Mouse (Mus musculus): Measurements from ENCODE around the gene Satb2. TPM values are rescaled to one million over a fixed set of nuclear protein-coding genes. Genes with fewer than 3 reads are reported as not detected.

Gene Satb2
- polyA plus RNA-seq (2015; fragmentation: Nextera tagmentation; extraction: Ambion mirVana) = 1.1 and 2.0 TPM in 2 replicates

DNA sequence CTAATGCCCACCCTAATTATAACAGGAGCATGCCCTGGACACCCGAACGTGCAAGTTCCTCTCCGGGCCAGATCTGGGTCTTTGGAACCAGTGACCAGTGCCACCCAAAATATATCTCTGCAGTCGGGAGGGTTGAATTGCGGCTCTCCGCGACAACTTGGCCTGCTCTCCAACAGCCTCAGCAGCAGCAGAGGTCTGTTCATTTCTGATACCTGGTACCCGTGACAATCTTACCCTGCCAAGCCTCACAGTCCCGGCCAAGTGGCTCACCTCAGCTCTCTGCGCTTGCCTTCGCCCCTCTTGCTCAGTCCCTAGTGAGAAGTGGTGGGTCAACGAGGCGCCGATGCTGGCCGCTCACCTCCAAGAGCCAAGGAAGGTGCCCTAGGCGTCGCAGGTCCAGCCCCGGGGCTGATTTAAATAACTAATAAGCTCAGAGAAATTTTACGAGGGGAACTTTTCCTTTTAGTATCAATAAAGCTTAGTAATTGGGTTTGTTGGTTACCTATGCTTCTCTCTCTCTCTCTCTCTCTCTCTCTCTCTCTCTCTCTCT, at the start of gene Satb2:
TSS of gene Satb2 (minus strand) at position 500 of the 550 bp plus-strand sequence.
- peak within 1 kb of the TSS; percentile 58 for H3K4me2 ChIP-seq (ENCODE audit: low read length)
- H3K27ac ChIP-seq (ENCODE audit: low read depth, low read length) = no peak within 1 kb of the TSS
- H3K9me3 ChIP-seq (ENCODE audit: control insufficient read depth, low read length) = no peaks in the 10 kb centered on the region
- peaks cover 13% of the 10 kb centered on the region for H3K4me1 ChIP-seq (ENCODE audit: control insufficient read depth, insufficient read depth, low read depth, low read length)
- WGBS = under 1% methylated on average over 19 of the region's 19 CpGs
- no peak for ATAC-seq
- H3K4me3 ChIP-seq (ENCODE audit: low read length) = peak within 1 kb of the TSS; percentile 32
- H3K36me3 ChIP-seq (ENCODE audit: control insufficient read depth, insufficient read depth, low read length) = no peaks in the 10 kb centered on the region
- H3K9ac ChIP-seq (ENCODE audit: low read depth, low read length) = no peak within 1 kb of the TSS
- H3K27me3 ChIP-seq (replicated peaks; ENCODE audit: control insufficient read depth, insufficient read depth, low read length) = peaks cover 57% of the 10 kb centered on the region

- Histone ChIP-seq H3K36me3 (ENCODE audit: control insufficient read depth, insufficient read depth, low read length) (no peaks in the 10 kb centered on the region), H3K9me3 (ENCODE audit: control insufficient read depth, low read length) (no peaks in the 10 kb centered on the region), H3K27ac (ENCODE audit: low read depth, low read length) (no peak overlapping the region), H3K27me3 (replicated peaks; ENCODE audit: control insufficient read depth, insufficient read depth, low read length) (no peaks in the 10 kb centered on the region), H3K4me1 (ENCODE audit: control insufficient read depth, insufficient read depth, low read depth, low read length) (no peaks in the 10 kb centered on the region), H3K9ac (ENCODE audit: low read depth, low read length) (no peak overlapping the region), H3K4me3 (ENCODE audit: low read length) (no peak overlapping the region), H3K4me2 (ENCODE audit: low read length) (no peak overlapping the region)
- ATAC-seq = no peak
Observed at GRCm38 (mm10) chr1:57018941-57019340, 40.5 kb upstream of the Satb2 start.

DNA sequence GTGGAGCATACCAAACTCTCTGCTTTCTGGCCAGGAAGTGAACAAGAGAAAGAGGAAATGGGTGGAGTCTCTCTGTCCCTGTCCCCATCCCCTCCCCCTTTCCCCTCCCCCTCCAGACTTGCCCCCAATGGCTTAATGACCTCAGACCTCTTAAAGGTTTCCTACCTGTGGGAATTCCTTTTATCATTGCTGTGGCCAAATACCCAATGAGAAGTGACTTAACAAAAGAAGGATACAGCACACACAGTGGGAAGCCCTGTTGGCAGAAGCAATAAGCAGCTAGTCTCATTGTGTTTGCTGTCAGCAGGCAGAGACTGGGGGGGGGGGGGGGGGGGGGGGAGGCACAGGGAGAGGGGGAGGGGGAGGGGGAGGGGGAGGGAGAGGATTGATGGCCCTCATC, 35.4 kb upstream of the Satb2 start:
- no peaks in the 10 kb centered on the region for H3K36me3 ChIP-seq (ENCODE audit: control insufficient read depth, insufficient read depth, low read length)
- H3K9me3 ChIP-seq (ENCODE audit: control insufficient read depth, low read length) = no peaks in the 10 kb centered on the region
- no peak overlapping the region for H3K27ac ChIP-seq (ENCODE audit: low read depth, low read length)
- no peak for ATAC-seq
- H3K4me3 ChIP-seq (ENCODE audit: low read length) = no peak overlapping the region
- no peaks in the 10 kb centered on the region for H3K27me3 ChIP-seq (replicated peaks; ENCODE audit: control insufficient read depth, insufficient read depth, low read length)
- no peaks in the 10 kb centered on the region for H3K4me1 ChIP-seq (ENCODE audit: control insufficient read depth, insufficient read depth, low read depth, low read length)
- H3K9ac ChIP-seq (ENCODE audit: low read depth, low read length) = no peak overlapping the region
- no peak overlapping the region for H3K4me2 ChIP-seq (ENCODE audit: low read length)

- no peaks in the 10 kb centered on the region for H3K36me3 ChIP-seq (ENCODE audit: control insufficient read depth, insufficient read depth, low read length)
- no peak overlapping the region for H3K27ac ChIP-seq (ENCODE audit: low read depth, low read length)
- H3K9me3 ChIP-seq (ENCODE audit: control insufficient read depth, low read length) = no peaks in the 10 kb centered on the region
- no peak overlapping the region for H3K4me2 ChIP-seq (ENCODE audit: low read length)
- no peaks in the 10 kb centered on the region for H3K4me1 ChIP-seq (ENCODE audit: control insufficient read depth, insufficient read depth, low read depth, low read length)
- ATAC-seq = no peak
- no peak overlapping the region for H3K9ac ChIP-seq (ENCODE audit: low read depth, low read length)
- H3K4me3 ChIP-seq (ENCODE audit: low read length) = no peak overlapping the region
- 65% methylated on average over 4 of the region's 4 CpGs for WGBS
- no peaks in the 10 kb centered on the region for H3K27me3 ChIP-seq (replicated peaks; ENCODE audit: control insufficient read depth, insufficient read depth, low read length)
Observed at GRCm38 (mm10) chr1:57009171-57009570, 30.7 kb upstream of the Satb2 start.

GRCm38 (mm10) chr1:56995041-56995440, 16.6 kb upstream of the Satb2 start:
- no peaks in the 10 kb centered on the region for H3K4me1 ChIP-seq (ENCODE audit: control insufficient read depth, insufficient read depth, low read depth, low read length)
- no peaks in the 10 kb centered on the region for H3K9me3 ChIP-seq (ENCODE audit: control insufficient read depth, low read length)
- H3K9ac ChIP-seq (ENCODE audit: low read depth, low read length) = no peak overlapping the region
- no peaks in the 10 kb centered on the region for H3K36me3 ChIP-seq (ENCODE audit: control insufficient read depth, insufficient read depth, low read length)
- WGBS = 79% methylated on average over 2 of the region's 2 CpGs
- H3K27ac ChIP-seq (ENCODE audit: low read depth, low read length) = no peak overlapping the region
- H3K4me2 ChIP-seq (ENCODE audit: low read length) = no peak overlapping the region
- H3K4me3 ChIP-seq (ENCODE audit: low read length) = no peak overlapping the region
- H3K27me3 ChIP-seq (replicated peaks; ENCODE audit: control insufficient read depth, insufficient read depth, low read length) = no peaks in the 10 kb centered on the region
- no peak for ATAC-seq

DNA sequence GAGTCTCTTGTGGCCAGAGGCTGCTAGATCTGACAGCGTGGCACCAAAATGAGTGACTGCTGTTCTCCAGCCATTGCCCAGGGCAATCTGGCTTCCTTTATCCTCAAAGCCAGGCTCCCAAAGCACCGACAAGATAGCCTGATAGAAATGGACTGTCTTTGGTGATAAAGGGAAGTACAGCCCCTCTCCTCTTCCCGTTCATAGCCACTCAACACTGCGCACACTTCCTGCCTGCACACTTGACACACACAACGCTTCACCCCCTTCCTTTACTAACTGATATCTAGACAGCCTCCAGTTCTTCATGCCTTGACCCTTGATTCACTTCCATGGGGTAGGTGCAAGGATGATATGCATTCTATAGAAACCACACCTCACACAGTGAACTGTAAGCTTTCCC, 13.9 kb upstream of the Satb2 start:
- Histone ChIP-seq H3K27me3 (replicated peaks; ENCODE audit: control insufficient read depth, insufficient read depth, low read length) (0 out of 2 replicates have a peak, but pooled peaks cover 2% of the 10 kb centered on the region), H3K4me1 (ENCODE audit: control insufficient read depth, insufficient read depth, low read depth, low read length) (no peaks in the 10 kb centered on the region), H3K4me2 (ENCODE audit: low read length) (no peak overlapping the region), H3K36me3 (ENCODE audit: control insufficient read depth, insufficient read depth, low read length) (no peaks in the 10 kb centered on the region), H3K9ac (ENCODE audit: low read depth, low read length) (no peak overlapping the region), H3K9me3 (ENCODE audit: control insufficient read depth, low read length) (no peaks in the 10 kb centered on the region), H3K4me3 (ENCODE audit: low read length) (no peak overlapping the region), H3K27ac (ENCODE audit: low read depth, low read length) (no peak overlapping the region)
- ATAC-seq = no peak
- 71% methylated on average over 5 of the region's 5 CpGs for WGBS

DNA sequence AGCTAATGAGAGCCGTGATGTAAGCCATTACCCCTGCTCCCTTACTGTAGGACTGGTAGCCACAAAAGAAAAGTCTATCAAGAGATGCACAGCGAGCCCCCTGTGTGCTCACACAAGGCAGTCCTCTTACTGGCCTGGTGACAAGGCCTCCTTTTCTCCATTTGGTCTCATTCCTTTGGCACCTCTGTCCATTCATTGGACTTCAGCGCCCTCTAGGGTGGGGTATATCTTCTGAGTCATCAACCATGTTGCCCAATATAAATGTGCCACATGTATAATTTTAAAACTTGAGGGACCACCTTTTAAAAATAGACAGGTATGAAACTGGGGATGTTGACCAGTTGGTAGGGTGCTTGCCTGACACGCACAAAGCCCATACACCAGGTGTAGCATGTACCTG, 13.2 kb upstream of the Satb2 start:
- Histone ChIP-seq H3K4me1 (ENCODE audit: control insufficient read depth, insufficient read depth, low read depth, low read length) (no peaks in the 10 kb centered on the region), H3K9ac (ENCODE audit: low read depth, low read length) (no peak overlapping the region), H3K4me2 (ENCODE audit: low read length) (no peak overlapping the region), H3K9me3 (ENCODE audit: control insufficient read depth, low read length) (no peaks in the 10 kb centered on the region), H3K4me3 (ENCODE audit: low read length) (no peak overlapping the region), H3K27ac (ENCODE audit: low read depth, low read length) (no peak overlapping the region), H3K27me3 (replicated peaks; ENCODE audit: control insufficient read depth, insufficient read depth, low read length) (peaks cover 6% of the 10 kb centered on the region), H3K36me3 (ENCODE audit: control insufficient read depth, insufficient read depth, low read length) (no peaks in the 10 kb centered on the region)
- no peak for ATAC-seq
- WGBS = 60% methylated on average over 4 of the region's 4 CpGs

DNA sequence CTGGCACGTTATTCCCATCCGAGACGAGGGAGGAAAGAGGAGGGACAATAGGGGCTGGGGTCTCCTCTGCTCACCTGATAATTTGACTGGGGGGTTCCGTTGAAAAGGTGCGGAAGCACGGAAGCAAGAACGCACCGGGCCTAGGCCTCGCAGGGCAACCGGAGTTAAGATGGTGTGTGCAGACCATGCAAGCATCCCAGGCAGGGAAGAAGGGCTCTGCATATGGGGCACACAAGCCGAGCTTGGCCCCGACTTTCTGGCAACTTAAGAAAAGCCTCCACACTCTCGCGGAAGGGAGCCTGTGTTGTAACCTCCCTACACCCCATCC, 6.0 kb upstream of the Satb2 start:
- 0 out of 2 replicates have a peak, but pooled peaks have one; percentile 17 for ATAC-seq
- H3K4me3 ChIP-seq (ENCODE audit: low read length) = peak overlapping the region; percentile 19
- 8% methylated on average over 14 of the region's 14 CpGs for WGBS

DNA sequence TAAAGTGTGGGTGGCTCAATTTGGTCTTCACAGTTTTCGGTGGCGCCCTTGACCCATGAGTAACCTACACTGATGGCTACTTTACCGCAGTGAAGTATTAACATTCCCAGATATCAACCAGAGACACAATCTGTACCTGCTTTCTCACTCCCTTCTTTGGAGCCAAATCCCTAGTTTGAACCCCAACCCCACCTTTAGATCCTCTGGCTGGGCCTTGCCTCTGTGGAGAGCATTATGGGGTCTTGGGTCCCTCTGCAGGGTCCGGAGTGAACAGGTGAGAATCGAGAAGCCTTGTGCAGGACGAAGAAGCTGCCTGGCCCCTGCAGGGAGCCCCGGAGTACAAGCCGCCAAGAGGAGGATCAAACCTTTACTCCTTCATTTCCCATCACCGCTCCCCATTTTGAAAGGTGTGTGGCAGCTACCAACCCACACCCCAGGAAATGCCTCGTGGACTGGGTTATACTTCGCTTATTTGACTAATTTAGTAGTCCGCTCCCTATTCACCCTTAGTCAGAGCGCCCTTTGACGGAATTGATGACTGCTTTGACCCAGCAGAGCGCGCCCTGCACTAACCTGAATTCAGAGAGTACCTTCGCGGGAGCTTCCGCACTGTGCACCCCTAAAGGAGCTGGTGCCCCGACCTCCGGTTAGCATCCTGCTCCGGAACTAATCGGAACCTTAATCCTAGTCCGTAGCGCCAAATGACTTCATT, 5.5 kb upstream of the Satb2 start:
- no peaks in the 10 kb centered on the region for H3K36me3 ChIP-seq (ENCODE audit: control insufficient read depth, insufficient read depth, low read length)
- WGBS = 2% methylated on average over 25 of the region's 25 CpGs
- no peaks in the 10 kb centered on the region for H3K9me3 ChIP-seq (ENCODE audit: control insufficient read depth, low read length)
- H3K9ac ChIP-seq (ENCODE audit: low read depth, low read length) = no peak overlapping the region
- peak overlapping the region; percentile 19 for H3K4me3 ChIP-seq (ENCODE audit: low read length)
- ATAC-seq = 0 out of 2 replicates have a peak, but pooled peaks have one; percentile 40
- H3K27me3 ChIP-seq (replicated peaks; ENCODE audit: control insufficient read depth, insufficient read depth, low read length) = peaks cover 61% of the 10 kb centered on the region
- peak overlapping the region; percentile 26 for H3K4me2 ChIP-seq (ENCODE audit: low read length)
- H3K4me1 ChIP-seq (ENCODE audit: control insufficient read depth, insufficient read depth, low read depth, low read length) = peaks cover 6% of the 10 kb centered on the region
- no peak overlapping the region for H3K27ac ChIP-seq (ENCODE audit: low read depth, low read length)

More for the DNA sequence above, 6.0 kb upstream of the Satb2 start:
- Histone ChIP-seq H3K4me1 (ENCODE audit: control insufficient read depth, insufficient read depth, low read depth, low read length) (peaks cover 6% of the 10 kb centered on the region), H3K9me3 (ENCODE audit: control insufficient read depth, low read length) (no peaks in the 10 kb centered on the region), H3K27me3 (replicated peaks; ENCODE audit: control insufficient read depth, insufficient read depth, low read length) (peaks cover 60% of the 10 kb centered on the region), H3K27ac (ENCODE audit: low read depth, low read length) (no peak overlapping the region), H3K9ac (ENCODE audit: low read depth, low read length) (no peak overlapping the region), H3K4me2 (ENCODE audit: low read length) (peak overlapping the region; percentile 26), H3K36me3 (ENCODE audit: control insufficient read depth, insufficient read depth, low read length) (no peaks in the 10 kb centered on the region)

Data from hindbrain, embryonic 16.5 days (tissue).